Mouse (Mus musculus): Measurements from ENCODE around the gene Rgs3. TPM values are rescaled to one million over a fixed set of nuclear protein-coding genes. Genes with fewer than 3 reads are reported as not detected.

The Rgs3 gene
- polyA plus RNA-seq, 1 experiment from 2014 or later = 38.8 TPM

DNA sequence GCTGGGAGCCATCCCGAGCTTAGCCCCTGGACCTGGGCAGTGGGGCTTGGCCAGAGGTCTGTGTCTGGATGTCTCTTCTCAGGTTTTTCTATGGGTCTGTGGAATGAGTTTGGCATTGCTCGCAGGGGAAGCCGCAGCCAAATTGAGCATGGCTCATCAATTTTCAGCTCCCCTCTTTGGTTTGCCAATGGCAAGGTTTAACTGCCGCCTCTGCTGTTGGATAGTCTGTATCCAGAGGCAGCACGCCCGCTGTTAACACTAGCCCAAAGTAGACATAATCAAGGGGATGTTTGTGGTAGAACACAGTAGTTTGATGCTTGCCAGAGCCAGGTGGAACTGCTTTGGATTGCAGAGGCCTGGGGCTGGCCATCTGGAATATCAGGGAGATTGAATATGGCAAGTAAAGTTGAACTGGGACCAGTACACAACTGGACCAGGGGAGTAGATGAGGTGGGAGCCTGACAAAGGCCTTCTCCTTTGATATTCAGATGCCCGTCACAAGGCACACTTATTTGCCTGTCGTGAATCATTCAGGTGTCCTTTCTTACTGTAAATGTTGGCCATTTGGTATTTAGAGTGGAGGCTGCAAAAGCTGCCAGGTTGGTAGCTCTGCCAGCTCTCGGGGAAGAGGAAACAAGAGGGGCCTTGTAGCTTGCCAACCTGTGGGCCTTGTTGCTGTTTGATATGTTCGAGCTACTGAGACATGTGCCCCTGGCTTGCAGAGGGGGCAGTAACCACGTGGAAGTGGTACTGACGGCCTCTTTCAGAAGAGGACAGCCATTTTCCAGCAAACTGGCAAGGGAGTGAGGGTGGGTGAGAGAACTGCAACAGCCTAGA lies 93.5 kb downstream of the Rgs3 start:
- Histone ChIP-seq H3K36me3 (ENCODE audit: control insufficient read depth, insufficient read depth, low read length) (no peaks in the 10 kb centered on the region), H3K9me3 (ENCODE audit: control insufficient read depth, low read length) (no peaks in the 10 kb centered on the region), H3K4me2 (ENCODE audit: low read depth, low read length) (no peak overlapping the region), H3K4me3 (ENCODE audit: low read depth, low read length) (no peak overlapping the region), H3K27ac (replicated peaks; ENCODE audit: low read depth, low read length) (0 out of 2 replicates have a peak overlapping the region, but pooled peaks have one; percentile 30), H3K9ac (ENCODE audit: low read depth, low read length) (no peak overlapping the region), H3K4me1 (ENCODE audit: control insufficient read depth, insufficient read depth, low read length) (0 out of 2 replicates have a peak, but pooled peaks cover 5% of the 10 kb centered on the region), H3K27me3 (replicated peaks; ENCODE audit: control insufficient read depth, insufficient read depth, low read length) (no peaks in the 10 kb centered on the region)
- WGBS = 69% methylated on average over 12 of the region's 12 CpGs
- no peak for DNase-seq (ENCODE audit: low spot score)
- ATAC-seq (ENCODE audit: low read depth) = no peak

- no peak overlapping the region for H3K4me3 ChIP-seq (ENCODE audit: low read depth, low read length)
- 75% methylated on average over 5 of the region's 5 CpGs for WGBS
- ATAC-seq (ENCODE audit: low read depth) = peak; percentile 62; the same call in 1 of the 2 replicates
These were observed 94.4 kb downstream of the Rgs3 start for GRCm38 (mm10) chr4:62653922-62654661.

DNA sequence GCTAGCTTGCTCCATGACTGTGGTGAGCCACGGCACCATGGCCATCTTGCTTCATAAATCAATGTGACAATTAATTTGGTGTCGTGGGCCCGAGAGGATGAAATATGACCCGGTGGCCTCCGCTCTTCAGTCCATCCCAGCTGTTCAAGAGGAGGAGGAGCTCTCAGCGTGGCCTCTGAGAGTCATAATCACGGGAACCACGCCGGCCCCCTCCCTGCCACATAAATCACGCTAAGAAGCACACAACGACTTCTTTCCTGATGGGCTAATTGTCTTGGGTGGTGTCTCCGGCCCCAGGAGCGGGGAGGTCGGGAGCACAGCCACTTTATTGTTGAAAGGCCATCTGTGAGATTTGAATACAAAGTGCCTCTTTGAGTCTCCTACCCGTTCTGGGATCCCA lies 99.6 kb downstream of the Rgs3 start:
- Histone ChIP-seq H3K36me3 (ENCODE audit: control insufficient read depth, insufficient read depth, low read length) (no peaks in the 10 kb centered on the region), H3K9ac (ENCODE audit: low read depth, low read length) (no peak overlapping the region), H3K9me3 (ENCODE audit: control insufficient read depth, low read length) (no peaks in the 10 kb centered on the region), H3K4me3 (ENCODE audit: low read depth, low read length) (no peak overlapping the region), H3K27me3 (replicated peaks; ENCODE audit: control insufficient read depth, insufficient read depth, low read length) (no peaks in the 10 kb centered on the region), H3K4me1 (ENCODE audit: control insufficient read depth, insufficient read depth, low read length) (peaks cover 41% of the 10 kb centered on the region), H3K27ac (replicated peaks; ENCODE audit: low read depth, low read length) (no peak overlapping the region), H3K4me2 (ENCODE audit: low read depth, low read length) (no peak overlapping the region)
- DNase-seq (ENCODE audit: low spot score) (no peak), ATAC-seq (ENCODE audit: low read depth) (no peak)
- WGBS = 38% methylated on average over 15 of the region's 15 CpGs

More at GRCm38 (mm10) chr4:62653922-62654661, 94.4 kb downstream of the Rgs3 start:
- Histone ChIP-seq H3K27me3 (replicated peaks; ENCODE audit: control insufficient read depth, insufficient read depth, low read length) (no peaks in the 10 kb centered on the region), H3K4me2 (ENCODE audit: low read depth, low read length) (no peak overlapping the region), H3K9ac (ENCODE audit: low read depth, low read length) (no peak overlapping the region), H3K4me1 (ENCODE audit: control insufficient read depth, insufficient read depth, low read length) (0 out of 2 replicates have a peak, but pooled peaks cover 5% of the 10 kb centered on the region), H3K9me3 (ENCODE audit: control insufficient read depth, low read length) (no peaks in the 10 kb centered on the region), H3K36me3 (ENCODE audit: control insufficient read depth, insufficient read depth, low read length) (no peaks in the 10 kb centered on the region), H3K27ac (replicated peaks; ENCODE audit: low read depth, low read length) (no peak overlapping the region)
- no peak for DNase-seq (ENCODE audit: low spot score)

DNA sequence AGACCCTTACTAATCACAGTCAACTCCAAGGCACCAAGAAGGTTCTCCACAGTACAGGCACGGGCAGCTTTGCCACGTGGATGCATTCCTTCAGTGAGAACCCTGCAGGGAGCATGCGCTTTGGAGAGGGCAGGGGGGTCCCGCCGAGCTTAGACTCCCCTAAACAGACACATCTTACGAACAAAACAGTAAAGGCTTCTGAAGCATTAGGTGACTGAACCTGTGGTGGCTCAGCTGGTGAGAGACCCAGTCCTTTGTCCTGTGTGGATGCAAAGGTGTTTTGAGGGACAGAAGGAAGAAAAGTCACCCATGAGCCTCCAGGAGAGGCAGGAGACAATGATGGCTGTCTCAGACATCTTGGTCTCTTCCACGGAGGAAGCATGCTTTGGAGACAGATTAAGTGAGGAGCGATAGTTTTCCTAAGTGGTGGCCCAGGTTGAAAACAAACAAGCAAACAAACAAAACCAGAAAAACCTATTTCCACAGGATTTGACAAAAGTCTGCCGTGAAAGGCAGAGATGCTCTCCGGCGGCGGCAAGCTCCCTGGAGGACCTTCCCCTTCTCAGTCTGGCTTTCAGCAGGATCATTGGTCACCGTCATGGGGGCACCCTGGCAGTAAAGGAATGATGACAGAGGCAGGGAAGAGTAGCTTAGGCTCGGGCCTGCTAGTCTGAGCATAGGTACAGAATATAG lies 100.4 kb downstream of the Rgs3 start:
- H3K4me1 ChIP-seq (ENCODE audit: control insufficient read depth, insufficient read depth, low read length) = peaks cover 41% of the 10 kb centered on the region
- no peaks in the 10 kb centered on the region for H3K36me3 ChIP-seq (ENCODE audit: control insufficient read depth, insufficient read depth, low read length)
- no peak overlapping the region; the same call in 1 of the 2 replicates for H3K9ac ChIP-seq (ENCODE audit: low read depth, low read length)
- H3K27ac ChIP-seq (replicated peaks; ENCODE audit: low read depth, low read length) = peak overlapping the region; percentile 79
- no peaks in the 10 kb centered on the region for H3K27me3 ChIP-seq (replicated peaks; ENCODE audit: control insufficient read depth, insufficient read depth, low read length)
- no peak overlapping the region for H3K4me3 ChIP-seq (ENCODE audit: low read depth, low read length)
- ATAC-seq (ENCODE audit: low read depth) (no peak), DNase-seq (ENCODE audit: low spot score) (no peak)
- 13% methylated on average over 14 of the region's 14 CpGs for WGBS
- H3K4me2 ChIP-seq (ENCODE audit: low read depth, low read length) = peak overlapping the region; percentile 19; the same call in 1 of the 2 replicates
- H3K9me3 ChIP-seq (ENCODE audit: control insufficient read depth, low read length) = no peaks in the 10 kb centered on the region

- peak overlapping the region; percentile 79 for H3K27ac ChIP-seq (replicated peaks; ENCODE audit: low read depth, low read length)
- H3K36me3 ChIP-seq (ENCODE audit: control insufficient read depth, insufficient read depth, low read length) = no peaks in the 10 kb centered on the region
- H3K9me3 ChIP-seq (ENCODE audit: control insufficient read depth, low read length) = no peaks in the 10 kb centered on the region
- no peak overlapping the region for H3K4me3 ChIP-seq (ENCODE audit: low read depth, low read length)
- peak; percentile 86 for ATAC-seq (ENCODE audit: low read depth)
- peaks cover 41% of the 10 kb centered on the region for H3K4me1 ChIP-seq (ENCODE audit: control insufficient read depth, insufficient read depth, low read length)
- DNase-seq (ENCODE audit: low spot score) = peak; percentile 94
- WGBS = 1% methylated on average over 3 of the region's 3 CpGs
- H3K27me3 ChIP-seq (replicated peaks; ENCODE audit: control insufficient read depth, insufficient read depth, low read length) = no peaks in the 10 kb centered on the region
- H3K4me2 ChIP-seq (ENCODE audit: low read depth, low read length) = peak overlapping the region; percentile 19; the same call in 1 of the 2 replicates
- H3K9ac ChIP-seq (ENCODE audit: low read depth, low read length) = no peak overlapping the region; the same call in 1 of the 2 replicates
These were observed 100.9 kb downstream of the Rgs3 start for GRCm38 (mm10) chr4:62660554-62660864.

DNA sequence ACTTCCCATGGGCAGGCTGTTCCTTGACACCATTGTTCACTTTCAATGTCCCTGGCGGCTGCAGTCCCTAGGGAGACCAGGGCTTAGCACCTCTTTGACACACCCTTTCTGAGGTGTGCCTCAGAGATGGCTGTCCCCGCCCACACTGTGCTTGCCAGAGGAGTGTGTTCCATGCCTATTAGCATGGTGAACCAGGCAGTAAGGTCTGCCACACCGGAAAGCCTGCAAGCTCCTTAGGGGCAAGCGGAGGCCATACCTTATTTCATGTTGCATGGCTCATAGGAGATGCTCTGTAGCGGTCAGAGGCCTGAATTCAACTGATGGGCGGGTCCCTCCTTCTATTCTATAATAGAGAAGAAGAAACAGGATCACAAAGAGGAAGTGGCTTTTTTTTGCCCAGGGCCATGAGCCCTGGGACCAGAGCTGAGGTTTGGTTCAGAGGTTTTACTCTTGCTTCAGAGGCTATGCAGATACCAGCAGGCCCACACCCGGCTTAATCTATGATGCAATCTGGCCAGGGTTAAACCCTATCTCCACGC lies 101.7 kb downstream of the Rgs3 start:
- 66% methylated on average over 8 of the region's 8 CpGs for WGBS
- peak; percentile 42; the same call in 1 of the 2 replicates for ATAC-seq (ENCODE audit: low read depth)
- no peaks in the 10 kb centered on the region for H3K27me3 ChIP-seq (replicated peaks; ENCODE audit: control insufficient read depth, insufficient read depth, low read length)
- H3K36me3 ChIP-seq (ENCODE audit: control insufficient read depth, insufficient read depth, low read length) = no peaks in the 10 kb centered on the region
- DNase-seq (ENCODE audit: low spot score) = peak; percentile 72
- H3K27ac ChIP-seq (replicated peaks; ENCODE audit: low read depth, low read length) = peak overlapping the region; percentile 79
- H3K4me3 ChIP-seq (ENCODE audit: low read depth, low read length) = no peak overlapping the region
- no peak overlapping the region for H3K9ac ChIP-seq (ENCODE audit: low read depth, low read length)
- no peak overlapping the region for H3K4me2 ChIP-seq (ENCODE audit: low read depth, low read length)
- H3K4me1 ChIP-seq (ENCODE audit: control insufficient read depth, insufficient read depth, low read length) = peaks cover 41% of the 10 kb centered on the region
- H3K9me3 ChIP-seq (ENCODE audit: control insufficient read depth, low read length) = no peaks in the 10 kb centered on the region

- peaks cover 41% of the 10 kb centered on the region for H3K4me1 ChIP-seq (ENCODE audit: control insufficient read depth, insufficient read depth, low read length)
- H3K36me3 ChIP-seq (ENCODE audit: control insufficient read depth, insufficient read depth, low read length) = 0 out of 2 replicates have a peak, but pooled peaks cover 2% of the 10 kb centered on the region
- peak overlapping the region; percentile 79 for H3K27ac ChIP-seq (replicated peaks; ENCODE audit: low read depth, low read length)
- peak; percentile 89 for DNase-seq (ENCODE audit: low spot score)
- 6% methylated on average over 6 of the region's 6 CpGs for WGBS
- no peak overlapping the region for H3K9ac ChIP-seq (ENCODE audit: low read depth, low read length)
- no peak overlapping the region for H3K4me3 ChIP-seq (ENCODE audit: low read depth, low read length)
- H3K9me3 ChIP-seq (ENCODE audit: control insufficient read depth, low read length) = no peaks in the 10 kb centered on the region
- peak; percentile 80 for ATAC-seq (ENCODE audit: low read depth)
- no peaks in the 10 kb centered on the region for H3K27me3 ChIP-seq (replicated peaks; ENCODE audit: control insufficient read depth, insufficient read depth, low read length)
- H3K4me2 ChIP-seq (ENCODE audit: low read depth, low read length) = peak overlapping the region; percentile 30
These were observed 103.7 kb downstream of the Rgs3 start for GRCm38 (mm10) chr4:62663348-62663747.

- H3K36me3 ChIP-seq (ENCODE audit: control insufficient read depth, insufficient read depth, low read length) = 0 out of 2 replicates have a peak, but pooled peaks cover 2% of the 10 kb centered on the region
- H3K27ac ChIP-seq (replicated peaks; ENCODE audit: low read depth, low read length) = no peak overlapping the region
- peaks cover 29% of the 10 kb centered on the region for H3K4me1 ChIP-seq (ENCODE audit: control insufficient read depth, insufficient read depth, low read length)
- 62% methylated on average over 2 of the region's 2 CpGs for WGBS
- no peaks in the 10 kb centered on the region for H3K27me3 ChIP-seq (replicated peaks; ENCODE audit: control insufficient read depth, insufficient read depth, low read length)
- H3K4me2 ChIP-seq (ENCODE audit: low read depth, low read length) = no peak overlapping the region
- no peak for DNase-seq (ENCODE audit: low spot score)
- no peak overlapping the region for H3K9ac ChIP-seq (ENCODE audit: low read depth, low read length)
- no peak for ATAC-seq (ENCODE audit: low read depth)
- no peak overlapping the region for H3K4me3 ChIP-seq (ENCODE audit: low read depth, low read length)
- no peaks in the 10 kb centered on the region for H3K9me3 ChIP-seq (ENCODE audit: control insufficient read depth, low read length)
These were observed 106.2 kb downstream of the Rgs3 start for GRCm38 (mm10) chr4:62665842-62666241.

All from embryonic facial prominence, embryonic 14.5 days (tissue).